Mouse (Mus musculus): ENCODE data around the gene Olfml3.

DNA sequence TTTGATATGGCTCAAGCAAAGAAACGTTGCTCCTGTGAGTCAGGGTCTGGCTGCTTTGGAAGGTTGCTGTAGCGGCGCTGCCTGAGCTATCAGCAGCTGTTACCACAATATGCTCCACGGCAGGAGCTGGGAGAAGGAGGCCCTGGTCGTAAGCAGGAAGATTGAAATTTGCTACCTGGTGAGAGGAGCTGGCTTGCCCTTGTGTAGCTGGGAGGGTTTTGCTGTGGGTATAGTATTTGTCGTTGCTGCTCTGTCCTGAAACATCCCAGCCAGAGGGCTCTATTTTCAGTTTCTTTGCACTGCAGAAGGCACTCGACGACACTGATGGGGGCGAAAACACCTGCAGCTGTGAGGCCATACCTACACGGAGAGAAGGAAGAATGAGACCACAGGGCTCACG is 40.1 kb upstream of the Olfml3 start:
- TF ChIP-seq CTCF (IDR thresholded peaks at IDR 0.05; ENCODE audit: borderline replicate concordance, insufficient read depth, low read length) (no peak), POLR2A (IDR thresholded peaks at IDR 0.05; ENCODE audit: low read depth, low read length) (no peak)

Data from embryonic fibroblast, embryonic 13.5 days (primary cell).